Mouse (Mus musculus): ENCODE data around the gene Map2k6. TPM values are rescaled to one million over a fixed set of nuclear protein-coding genes. Genes with fewer than 3 reads are reported as not detected.

Map2k6 gene
- polyA plus RNA-seq, 1 experiment from 2014 or later = 21.2 TPM

DNA sequence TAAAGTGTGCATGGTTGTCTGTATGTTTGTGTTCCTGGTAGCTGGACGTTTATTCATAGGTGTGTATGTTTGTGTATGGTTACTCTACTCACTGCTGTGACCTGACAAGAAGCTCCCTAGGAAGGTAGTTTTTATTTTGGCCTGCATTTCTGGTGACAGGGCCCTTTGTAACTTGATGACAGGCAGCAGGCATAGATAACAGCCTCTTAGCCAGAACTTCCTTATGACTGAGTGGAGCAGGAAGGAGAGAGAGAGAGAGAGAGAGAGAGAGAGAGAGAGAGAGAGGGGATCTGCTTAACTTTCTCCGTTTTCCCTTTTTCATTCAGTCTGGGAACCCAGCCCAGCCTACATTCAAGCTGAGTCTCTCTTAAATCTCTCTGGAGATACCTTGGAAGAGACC lies 61.6 kb downstream of the Map2k6 start:
- Histone ChIP-seq H3K27me3 (no peaks in the 10 kb centered on the region), H3K27ac (no peak overlapping the region), H3K36me3 (no peaks in the 10 kb centered on the region), H3K4me1 (peaks cover 8% of the 10 kb centered on the region), H3K9me3 (no peaks in the 10 kb centered on the region), H3K4me2 (no peak overlapping the region), H3K9ac (no peak overlapping the region), H3K4me3 (no peak overlapping the region)
- ATAC-seq (ENCODE audit: borderline replicate concordance, extremely low read depth, low FRiP score, low TSS enrichment) = no peak
- 33% methylated on average over 2 of the region's 2 CpGs for WGBS

DNA sequence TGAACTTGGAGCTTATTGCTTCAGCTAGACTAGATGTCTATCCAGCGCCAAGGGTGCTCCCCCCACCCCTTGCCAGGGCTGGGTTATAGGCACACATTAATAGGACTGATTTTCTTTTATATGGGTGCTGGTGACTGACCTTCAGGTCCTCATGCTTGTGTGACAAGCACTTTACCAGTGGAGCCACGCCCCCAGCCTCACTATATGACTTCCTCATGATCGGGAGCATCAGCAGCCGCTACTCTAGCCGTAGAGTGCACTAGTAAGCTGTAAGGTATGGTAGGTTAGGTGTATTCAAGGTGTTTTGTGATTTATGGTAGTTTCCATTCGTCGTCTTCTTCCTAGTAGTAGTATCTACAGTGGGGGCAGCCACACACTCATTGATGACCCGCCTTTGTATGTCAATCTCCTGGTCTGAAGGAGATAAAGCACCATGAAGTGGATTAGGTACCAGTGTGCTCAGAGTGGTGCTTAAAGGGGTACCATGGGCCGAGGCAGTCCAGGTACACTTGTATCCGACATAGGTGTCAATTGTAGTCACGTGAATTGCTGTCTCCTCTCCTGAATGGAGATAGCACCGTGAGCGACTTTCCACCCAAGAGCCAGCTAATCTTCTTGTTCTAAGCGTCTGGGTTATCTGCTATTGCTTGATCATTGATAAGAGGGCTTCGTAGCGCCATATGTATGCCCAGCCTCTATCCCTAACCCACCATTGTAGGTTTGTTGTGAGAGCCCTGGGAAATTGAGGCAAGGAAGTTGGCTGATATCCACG lies 62.8 kb downstream of the Map2k6 start:
- Histone ChIP-seq H3K27me3 (no peaks in the 10 kb centered on the region), H3K4me1 (peaks cover 8% of the 10 kb centered on the region), H3K9ac (no peak overlapping the region), H3K27ac (no peak overlapping the region), H3K36me3 (no peaks in the 10 kb centered on the region), H3K9me3 (no peaks in the 10 kb centered on the region), H3K4me3 (no peak overlapping the region), H3K4me2 (no peak overlapping the region)
- WGBS = 89% methylated on average over 17 of the region's 17 CpGs
- ATAC-seq (ENCODE audit: borderline replicate concordance, extremely low read depth, low FRiP score, low TSS enrichment) = no peak

DNA sequence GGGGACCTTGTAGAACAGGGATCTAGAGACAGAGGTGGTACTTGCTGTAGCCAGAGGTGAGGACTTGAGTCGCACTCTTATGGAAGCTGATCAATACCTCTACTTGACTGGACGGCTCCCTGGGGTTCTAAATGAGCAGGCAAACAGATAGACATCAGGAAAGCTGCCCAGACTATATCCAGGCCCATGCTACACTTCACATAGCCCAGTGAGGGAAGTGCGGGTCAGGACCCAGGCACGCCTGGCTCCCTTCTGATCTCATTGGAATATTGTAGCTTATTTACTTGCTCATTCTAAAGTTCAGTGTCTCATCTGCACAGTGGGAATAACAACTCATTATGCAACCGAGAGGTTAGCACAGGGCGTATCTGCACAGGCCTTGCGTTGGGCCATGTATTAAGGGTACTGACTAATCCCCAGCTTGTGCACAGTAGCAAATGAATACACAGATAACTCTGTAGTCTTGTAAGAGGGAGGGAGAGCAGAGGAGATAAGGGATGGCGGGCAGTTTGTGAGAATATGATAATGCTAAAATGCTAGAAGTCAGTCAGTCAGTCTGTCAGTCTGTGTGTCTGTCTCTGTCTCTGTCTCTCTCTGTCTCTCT lies 64.2 kb downstream of the Map2k6 start:
- Histone ChIP-seq H3K36me3 (no peaks in the 10 kb centered on the region), H3K9me3 (no peaks in the 10 kb centered on the region), H3K27me3 (no peaks in the 10 kb centered on the region), H3K9ac (no peak overlapping the region), H3K4me3 (no peak overlapping the region), H3K4me2 (no peak overlapping the region), H3K4me1 (peaks cover 8% of the 10 kb centered on the region), H3K27ac (no peak overlapping the region)
- no peak for ATAC-seq (ENCODE audit: borderline replicate concordance, extremely low read depth, low FRiP score, low TSS enrichment)
- 82% methylated on average over 8 of the region's 8 CpGs for WGBS

DNA sequence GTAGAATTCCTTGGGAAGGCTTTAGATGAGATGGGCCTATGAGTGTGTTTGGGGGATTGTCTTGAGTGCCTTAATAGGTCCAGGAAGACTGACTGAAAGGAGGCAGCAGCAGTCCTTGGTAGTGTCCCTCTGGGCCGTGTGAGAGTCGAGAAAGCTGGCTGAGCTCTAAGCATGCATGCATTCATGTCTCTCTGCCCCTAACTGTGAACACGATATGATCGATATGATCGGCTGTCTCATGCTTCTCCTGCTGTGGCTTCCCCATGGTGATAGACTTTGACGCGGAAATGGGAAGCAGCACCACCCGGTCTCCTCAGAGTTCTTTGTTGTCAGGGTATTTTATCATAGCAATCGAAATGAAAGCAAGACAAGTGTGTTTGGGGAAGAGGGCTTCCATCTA lies 64.9 kb downstream of the Map2k6 start:
- ATAC-seq (ENCODE audit: borderline replicate concordance, extremely low read depth, low FRiP score, low TSS enrichment) = no peak
- H3K27me3 ChIP-seq = no peaks in the 10 kb centered on the region
- no peak overlapping the region for H3K27ac ChIP-seq
- peaks cover 7% of the 10 kb centered on the region for H3K4me1 ChIP-seq
- H3K4me2 ChIP-seq = no peak overlapping the region
- no peaks in the 10 kb centered on the region for H3K9me3 ChIP-seq
- H3K4me3 ChIP-seq = no peak overlapping the region
- WGBS = 67% methylated on average over 9 of the region's 9 CpGs
- H3K9ac ChIP-seq = no peak overlapping the region
- H3K36me3 ChIP-seq = no peaks in the 10 kb centered on the region

DNA sequence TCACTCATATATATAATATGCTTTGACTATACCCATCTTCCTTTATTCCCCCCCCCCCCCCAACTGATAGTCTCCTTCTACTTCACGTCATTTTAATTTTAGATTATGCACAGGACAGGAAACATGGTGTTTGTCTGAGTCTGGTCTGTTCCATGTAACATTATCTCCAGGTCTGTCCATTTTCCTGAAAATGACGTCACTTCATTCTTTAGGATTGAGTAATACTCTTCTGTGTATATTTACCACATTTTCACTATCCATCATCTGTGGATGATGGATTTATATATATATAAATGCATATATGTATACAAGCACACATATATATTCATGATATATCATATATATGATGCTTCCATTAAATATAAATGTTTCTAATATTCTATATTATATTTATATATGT lies 70.1 kb downstream of the Map2k6 start:
- Histone ChIP-seq H3K9ac (no peak overlapping the region), H3K27ac (no peak overlapping the region), H3K4me3 (no peak overlapping the region), H3K27me3 (no peaks in the 10 kb centered on the region), H3K36me3 (no peaks in the 10 kb centered on the region), H3K4me1 (no peaks in the 10 kb centered on the region), H3K4me2 (no peak overlapping the region), H3K9me3 (no peaks in the 10 kb centered on the region)
- 60% methylated on average over 2 of the region's 2 CpGs for whole genome bisulfite sequencing
- ATAC-seq (ENCODE audit: borderline replicate concordance, extremely low read depth, low FRiP score, low TSS enrichment) = no peak

DNA sequence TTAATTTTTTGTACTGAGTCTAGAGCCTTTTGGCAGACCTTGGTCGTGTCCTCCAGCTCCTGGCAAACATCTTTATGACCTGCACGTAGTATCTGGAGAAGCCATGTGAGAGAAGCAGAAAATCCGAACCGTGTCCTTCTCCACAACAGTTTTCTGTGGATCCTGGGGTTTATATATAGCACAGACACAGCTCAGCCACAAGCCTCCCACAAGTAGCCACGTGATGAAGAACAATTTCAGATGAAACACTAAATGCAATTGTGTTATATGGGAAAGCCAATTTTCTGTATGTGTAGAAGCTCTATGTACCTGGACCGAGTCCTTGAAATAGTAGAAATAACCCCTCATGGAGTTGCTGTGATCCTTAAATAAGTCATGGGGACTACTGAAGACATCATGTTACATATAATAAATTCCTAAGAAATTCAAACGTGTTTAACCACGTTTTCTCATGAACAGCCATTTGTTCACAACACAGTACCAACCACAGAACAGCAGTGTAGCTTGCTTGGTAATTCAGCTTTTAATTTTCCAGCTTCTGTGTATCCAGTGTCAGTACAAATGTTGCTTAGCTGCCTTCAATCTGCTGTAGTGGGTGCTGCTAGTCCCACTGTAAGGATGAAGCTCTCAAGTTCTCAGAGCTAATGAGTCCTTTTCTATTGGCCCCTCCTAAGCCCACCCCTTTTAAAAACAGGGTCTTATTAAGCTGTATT lies 71.8 kb downstream of the Map2k6 start:
- 83% methylated on average over 8 of the region's 8 CpGs for WGBS
- Histone ChIP-seq H3K4me2 (no peak overlapping the region), H3K9me3 (no peaks in the 10 kb centered on the region), H3K9ac (no peak overlapping the region), H3K4me3 (no peak overlapping the region), H3K4me1 (no peaks in the 10 kb centered on the region), H3K36me3 (no peaks in the 10 kb centered on the region), H3K27ac (no peak overlapping the region), H3K27me3 (no peaks in the 10 kb centered on the region)
- no peak for ATAC-seq (ENCODE audit: borderline replicate concordance, extremely low read depth, low FRiP score, low TSS enrichment)

DNA sequence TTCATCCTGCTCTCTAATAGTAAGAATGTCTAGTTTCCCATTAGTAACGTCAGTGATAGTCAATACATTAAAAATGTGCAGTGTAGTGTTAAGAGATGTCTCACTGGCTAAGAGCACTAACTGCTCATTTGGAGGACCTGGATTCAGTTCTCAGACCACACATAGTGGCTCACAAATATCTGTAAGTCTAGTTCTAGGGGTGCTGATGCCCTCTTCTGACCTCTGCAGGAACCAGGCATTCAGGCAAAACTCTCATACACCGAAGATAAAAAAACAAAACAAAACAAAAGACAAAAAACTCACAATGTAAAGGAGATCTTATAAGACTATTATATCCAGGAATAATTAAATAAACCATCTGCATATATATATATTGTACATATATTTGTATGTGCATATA lies 72.4 kb downstream of the Map2k6 start:
- ATAC-seq (ENCODE audit: borderline replicate concordance, extremely low read depth, low FRiP score, low TSS enrichment) = no peak
- 83% methylated on average over 2 of the region's 2 CpGs for WGBS
- H3K4me1 ChIP-seq = peaks cover under 1% of the 10 kb centered on the region; the same call in 1 of the 2 replicates

DNA sequence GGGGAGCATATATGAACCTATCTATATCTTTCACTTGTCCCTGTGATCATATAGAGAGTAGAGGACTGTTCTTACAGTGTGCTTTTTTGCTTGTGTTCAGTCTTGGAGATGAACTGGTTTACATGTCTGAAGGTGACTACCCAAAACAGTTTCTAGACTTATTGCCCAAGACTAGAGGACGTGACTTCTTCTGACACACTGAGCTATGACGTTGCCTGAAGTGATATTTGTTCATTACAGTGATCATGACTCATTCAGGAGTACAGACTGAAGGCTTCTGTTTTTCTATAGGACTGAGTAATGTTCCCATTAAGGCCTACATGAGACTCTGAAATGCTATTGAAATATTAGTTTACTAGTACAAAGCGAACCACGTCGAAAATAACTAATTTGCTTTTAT lies 73.2 kb downstream of the Map2k6 start:
- no peaks in the 10 kb centered on the region for H3K36me3 ChIP-seq
- ATAC-seq (ENCODE audit: borderline replicate concordance, extremely low read depth, low FRiP score, low TSS enrichment) = no peak
- H3K4me2 ChIP-seq = no peak overlapping the region
- no peaks in the 10 kb centered on the region for H3K27me3 ChIP-seq
- H3K4me1 ChIP-seq = peaks cover 6% of the 10 kb centered on the region
- no peak overlapping the region for H3K9ac ChIP-seq
- no peak overlapping the region for H3K27ac ChIP-seq
- H3K4me3 ChIP-seq = no peak overlapping the region
- 85% methylated on average over 5 of the region's 5 CpGs for WGBS
- no peaks in the 10 kb centered on the region for H3K9me3 ChIP-seq

More for the DNA sequence above, 72.4 kb downstream of the Map2k6 start:
- no peaks in the 10 kb centered on the region for H3K36me3 ChIP-seq
- H3K9me3 ChIP-seq = no peaks in the 10 kb centered on the region
- no peak overlapping the region for H3K4me3 ChIP-seq
- no peak overlapping the region for H3K9ac ChIP-seq
- no peaks in the 10 kb centered on the region for H3K27me3 ChIP-seq
- H3K27ac ChIP-seq = no peak overlapping the region
- no peak overlapping the region for H3K4me2 ChIP-seq

DNA sequence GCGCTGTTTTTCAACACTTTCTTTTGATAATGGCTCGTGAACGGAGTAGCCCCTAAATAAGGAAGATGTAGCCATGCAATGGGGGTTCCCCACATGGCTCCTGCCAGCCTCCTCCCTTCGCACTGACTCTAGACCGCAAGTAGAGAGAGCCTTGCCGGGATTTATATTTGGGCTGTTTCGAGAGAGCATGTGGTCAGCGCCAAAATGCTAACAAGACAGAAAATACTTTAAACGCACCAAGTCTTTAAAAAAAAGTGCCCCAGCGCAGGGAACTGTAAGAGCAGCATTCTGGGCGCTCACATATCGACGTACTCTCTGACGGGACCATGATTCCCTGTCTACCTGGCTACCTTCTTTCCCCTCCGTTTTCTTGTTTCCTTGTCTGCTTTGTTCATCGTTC lies 74.6 kb downstream of the Map2k6 start:
- ATAC-seq (ENCODE audit: borderline replicate concordance, extremely low read depth, low FRiP score, low TSS enrichment) = no peak
- peaks cover 20% of the 10 kb centered on the region for H3K4me1 ChIP-seq
- no peaks in the 10 kb centered on the region for H3K27me3 ChIP-seq
- WGBS = 87% methylated on average over 16 of the region's 16 CpGs
- no peaks in the 10 kb centered on the region for H3K36me3 ChIP-seq
- no peak overlapping the region for H3K9ac ChIP-seq
- no peak overlapping the region for H3K4me2 ChIP-seq
- H3K4me3 ChIP-seq = no peak overlapping the region
- H3K27ac ChIP-seq = no peak overlapping the region
- no peaks in the 10 kb centered on the region for H3K9me3 ChIP-seq

DNA sequence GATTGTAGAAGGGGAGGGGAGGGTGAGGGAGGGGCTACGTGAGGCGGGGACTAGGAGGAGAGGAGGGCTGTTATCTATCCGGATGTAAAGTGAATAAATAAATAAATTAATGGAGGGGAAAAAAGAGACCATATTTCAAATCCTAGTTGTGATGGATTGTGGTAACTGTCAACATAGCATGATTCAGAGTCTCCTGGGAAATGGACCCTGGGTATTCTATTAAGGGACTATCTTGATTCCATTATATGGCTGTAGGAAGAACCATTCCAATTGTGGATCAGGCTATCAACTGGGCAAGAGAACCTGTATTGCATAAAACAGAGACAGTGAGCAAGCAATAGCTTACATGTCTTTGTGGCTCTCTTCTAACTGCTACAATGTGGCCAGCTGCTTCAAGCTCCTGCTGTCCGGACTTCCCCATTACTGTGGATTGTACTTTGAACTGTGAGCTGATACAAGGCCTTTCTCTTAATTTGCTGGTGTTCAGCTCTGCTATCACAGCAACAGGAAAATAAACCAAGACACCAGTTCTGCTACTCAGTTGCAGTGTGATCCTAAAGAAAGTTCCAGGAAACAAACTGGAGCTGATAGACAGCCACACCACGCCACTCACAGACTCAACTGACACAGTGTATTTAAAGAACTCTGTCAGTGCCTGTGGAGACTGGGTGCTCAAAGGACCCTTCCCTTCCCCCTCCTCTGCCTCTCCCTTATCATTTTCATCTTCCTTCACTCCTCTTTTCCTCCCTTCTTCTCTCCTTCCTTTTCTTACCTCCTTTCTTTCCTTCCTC lies 77.6 kb downstream of the Map2k6 start:
- no peak for ATAC-seq (ENCODE audit: borderline replicate concordance, extremely low read depth, low FRiP score, low TSS enrichment)

DNA sequence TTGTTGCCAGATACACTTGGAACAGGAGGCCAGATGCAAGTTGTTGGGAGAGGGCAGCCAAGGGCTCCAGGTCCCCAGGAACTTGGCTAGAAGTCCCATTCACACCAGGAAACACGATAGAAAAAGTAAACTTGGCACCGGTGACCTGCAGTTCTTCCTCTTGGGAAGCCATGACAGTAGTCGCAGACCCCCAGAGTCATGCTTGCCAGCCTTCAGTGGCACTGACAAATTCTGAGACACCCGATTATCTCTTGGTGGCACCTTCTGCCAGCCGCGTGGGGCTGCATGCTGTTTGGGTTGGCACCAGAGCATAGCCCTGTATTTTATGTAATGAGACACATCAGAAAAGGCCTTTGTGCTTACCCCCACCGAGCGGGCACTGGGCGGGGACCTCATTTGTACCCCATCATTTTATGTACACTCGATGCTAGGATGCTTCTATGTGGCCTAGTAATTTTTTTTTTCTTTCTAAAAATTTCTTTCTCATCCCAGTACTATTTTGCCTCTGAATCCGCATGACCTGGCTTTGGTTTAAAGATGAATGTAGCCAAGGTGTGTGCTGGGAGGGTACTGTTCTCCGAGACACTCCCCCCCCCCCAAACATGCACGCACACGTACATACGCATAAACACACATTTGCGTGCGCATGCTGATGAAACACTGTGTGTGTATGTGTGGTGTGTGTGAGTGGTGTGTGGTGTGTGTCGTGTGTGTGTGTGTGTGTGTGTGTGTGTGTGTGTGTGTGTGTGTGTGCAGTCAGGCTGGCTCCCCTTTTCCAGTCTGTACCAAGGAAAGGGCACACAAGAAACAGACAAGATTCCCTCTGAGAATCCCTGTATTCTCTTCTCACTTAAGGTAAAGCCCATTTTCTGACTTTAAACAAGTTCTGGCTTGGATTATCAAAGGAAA lies 79.3 kb downstream of the Map2k6 start:
- WGBS = 44% methylated on average over 18 of the region's 18 CpGs
- H3K36me3 ChIP-seq = no peaks in the 10 kb centered on the region
- peaks cover 34% of the 10 kb centered on the region for H3K4me1 ChIP-seq
- no peak overlapping the region for H3K4me2 ChIP-seq
- ATAC-seq (ENCODE audit: borderline replicate concordance, extremely low read depth, low FRiP score, low TSS enrichment) = no peak
- H3K4me3 ChIP-seq = no peak overlapping the region
- H3K27me3 ChIP-seq = no peaks in the 10 kb centered on the region
- no peak overlapping the region for H3K27ac ChIP-seq
- H3K9ac ChIP-seq = no peak overlapping the region
- H3K9me3 ChIP-seq = no peaks in the 10 kb centered on the region

More for the DNA sequence above, 77.6 kb downstream of the Map2k6 start:
- no peaks in the 10 kb centered on the region for H3K27me3 ChIP-seq
- H3K4me2 ChIP-seq = no peak overlapping the region
- no peak overlapping the region for H3K27ac ChIP-seq
- no peak overlapping the region for H3K9ac ChIP-seq
- peaks cover 34% of the 10 kb centered on the region for H3K4me1 ChIP-seq
- H3K9me3 ChIP-seq = no peaks in the 10 kb centered on the region
- 36% methylated on average over 5 of the region's 5 CpGs for WGBS
- H3K4me3 ChIP-seq = no peak overlapping the region
- H3K36me3 ChIP-seq = no peaks in the 10 kb centered on the region

Measured in lung, embryonic 15.5 days (tissue).